Mouse (Mus musculus) embryonic fibroblast, embryonic 13.5 days (primary cell): ENCODE measurements around the gene Mms19.

Experiments
- CTCF ChIP-seq: IDR thresholded peaks from 2 replicates; pipeline ENCODE4 v1.5.1; 2011; ENCODE audit warnings: mild to moderate bottlenecking, control low read depth, low read length, moderate library complexity, borderline replicate concordance; ENCODE audit not compliant: insufficient read depth
- POLR2A ChIP-seq: IDR thresholded peaks from 2 replicates; pipeline ENCODE4 v1.6.1; 2011; ENCODE audit warnings: low read depth, mild to moderate bottlenecking, control low read depth, low read length, moderate library complexity

DNA sequence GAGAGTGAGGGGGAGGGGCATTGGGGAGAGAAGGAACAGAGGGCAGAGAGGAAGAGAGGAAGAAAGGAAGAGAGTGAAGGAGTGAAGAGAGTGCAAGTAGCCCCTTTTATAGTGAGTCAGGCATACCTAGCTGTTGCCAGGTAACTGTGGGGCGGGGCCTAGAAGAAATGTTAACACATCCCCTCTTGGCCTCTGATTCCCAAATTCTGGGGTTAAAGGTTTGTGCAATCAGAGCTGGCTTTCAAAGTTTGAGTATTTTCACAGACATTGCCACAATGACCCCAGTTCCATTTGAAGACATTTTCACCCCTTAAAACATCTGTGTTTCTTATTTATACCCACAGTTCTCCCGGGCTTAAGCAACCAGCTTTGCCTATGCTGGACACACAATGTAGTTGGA is 75.7 kb downstream of the Mms19 start:
- TF ChIP-seq CTCF (no peak), POLR2A (no peak)
